Mouse (Mus musculus): ENCODE results near the gene Clasrp. TPM values are rescaled to one million over a fixed set of nuclear protein-coding genes. Genes with fewer than 3 reads are reported as not detected.
A peak's percentile ranks its signal among the peaks of the same experiment; 100 is the strongest.

Gene Clasrp
- total and polyA plus RNA-seq, 3 experiments: 34.2 to 153 (median 41.4) TPM

DNA sequence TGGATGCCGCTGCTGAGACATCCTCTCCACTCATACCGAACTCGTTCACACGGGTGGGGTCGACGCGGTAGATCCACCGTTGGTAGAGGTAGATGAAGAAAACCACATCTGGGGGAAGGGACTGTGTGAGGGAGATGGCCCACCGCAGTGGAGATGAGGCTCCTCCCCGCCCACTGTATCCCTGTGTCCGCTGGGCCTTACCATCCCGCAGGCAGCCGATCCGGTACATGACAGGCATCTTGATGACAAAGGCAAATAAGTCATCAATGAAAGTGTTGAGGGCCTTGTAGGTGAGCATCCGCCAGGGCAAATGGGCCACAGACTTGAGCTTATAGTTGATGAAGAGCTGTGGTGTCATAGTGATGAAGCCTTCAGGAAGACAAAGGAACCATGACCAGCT lies 29.6 kb upstream of the Clasrp start:
- H3K36me3 ChIP-seq (replicated peaks): peaks cover 74% of the 10 kb centered on the region
- no peak for ATAC-seq (ENCODE audit: extremely low read depth, insufficient number of reproducible peaks, low FRiP score, poor library complexity, severe bottlenecking)

DNA sequence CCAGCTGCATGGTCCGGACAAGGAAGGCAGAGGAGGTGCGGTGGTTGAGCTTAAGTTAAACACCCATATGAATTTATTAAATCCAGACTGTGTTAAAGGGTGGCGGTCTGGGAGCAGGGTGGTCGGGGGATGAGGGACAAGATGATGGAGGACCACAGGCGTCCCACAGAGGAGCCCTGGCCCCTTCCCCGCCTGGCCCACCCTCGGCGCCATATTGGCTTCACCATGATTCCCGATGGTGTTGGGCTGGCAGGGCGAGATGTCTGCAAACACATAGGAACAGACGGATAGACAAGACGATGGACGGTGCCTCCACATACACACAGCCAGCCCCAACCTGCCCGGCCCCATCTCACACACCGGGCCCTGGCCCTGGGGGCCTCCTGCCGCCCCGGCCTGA lies 28.9 kb upstream of the Clasrp start:
- TF ChIP-seq GATA2 (IDR thresholded peaks at IDR 0.05; ENCODE audit: borderline replicate concordance, low read depth, low read length) (no peak), POLR2AphosphoS5 (IDR thresholded peaks at IDR 0.05; ENCODE audit: insufficient replicate concordance, low read depth, low read length) (no peak), GATA1 (IDR thresholded peaks at IDR 0.05; ENCODE audit: borderline replicate concordance, low read length) (no peak), CTCF (IDR thresholded peaks at IDR 0.05; ENCODE audit: low read depth, low read length) (no peak)
- H3K9me3 ChIP-seq (replicated peaks): no peaks in the 10 kb centered on the region
- peaks cover 68% of the 10 kb centered on the region for H3K36me3 ChIP-seq (replicated peaks)
- DNase-seq (ENCODE audit: low spot score) (no peak), ATAC-seq (ENCODE audit: extremely low read depth, insufficient number of reproducible peaks, low FRiP score, poor library complexity, severe bottlenecking) (no peak)
- no peaks in the 10 kb centered on the region for H3K27me3 ChIP-seq (ENCODE audit: insufficient read depth, low read length)
- H3K4me3 ChIP-seq (ENCODE audit: low read depth, low read length): no peak overlapping the region
- H3K4me1 ChIP-seq (ENCODE audit: insufficient read depth, low read depth, low read length): peaks cover 15% of the 10 kb centered on the region

More for the DNA sequence above, 29.6 kb upstream of the Clasrp start:
- no peak for TF ChIP-seq POLR2AphosphoS5 (IDR thresholded peaks at IDR 0.05; ENCODE audit: insufficient replicate concordance, low read depth, low read length)
- no peaks in the 10 kb centered on the region for H3K9me3 ChIP-seq (replicated peaks)
- no peak for DNase-seq (ENCODE audit: low spot score)
- peaks cover 15% of the 10 kb centered on the region for H3K4me1 ChIP-seq (ENCODE audit: insufficient read depth, low read depth, low read length)
- no peak overlapping the region for H3K4me3 ChIP-seq (ENCODE audit: low read depth, low read length)
- H3K27me3 ChIP-seq (ENCODE audit: insufficient read depth, low read length): no peaks in the 10 kb centered on the region

DNA sequence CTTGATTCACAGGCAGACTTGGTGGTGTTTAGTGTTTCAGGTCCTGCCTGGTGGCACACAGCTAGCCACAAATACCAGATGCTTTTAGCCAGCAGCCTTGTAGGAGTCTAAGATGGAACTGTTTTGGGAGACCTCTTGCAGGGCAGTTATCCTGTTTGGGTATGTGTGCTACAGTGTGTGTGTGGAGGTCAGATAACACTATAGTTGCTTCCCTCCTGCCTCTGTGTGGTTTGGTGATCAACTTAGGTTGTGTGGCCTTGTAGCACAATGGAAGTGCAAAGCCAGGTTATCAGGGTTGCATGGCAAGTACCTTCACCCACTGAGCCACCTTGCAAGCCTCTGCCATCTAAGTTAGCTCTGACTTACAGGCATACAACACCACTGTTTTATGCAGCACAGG lies 28.4 kb upstream of the Clasrp start:
- TF ChIP-seq TAL1 (conservative IDR thresholded peaks at IDR 0.05; ENCODE audit: low read depth, low read length): no peak
- no peak for TF ChIP-seq CTCF (IDR thresholded peaks at IDR 0.05; ENCODE audit: low read depth, low read length)
- TF ChIP-seq GATA1 (IDR thresholded peaks at IDR 0.05; ENCODE audit: borderline replicate concordance, low read length): no peak
- no peaks in the 10 kb centered on the region for H3K9me3 ChIP-seq (replicated peaks)
- H3K27me3 ChIP-seq (ENCODE audit: insufficient read depth, low read length): no peaks in the 10 kb centered on the region
- no peak for DNase-seq (ENCODE audit: low spot score)
- ATAC-seq (ENCODE audit: extremely low read depth, insufficient number of reproducible peaks, low FRiP score, poor library complexity, severe bottlenecking): no peak
- peaks cover 63% of the 10 kb centered on the region for H3K36me3 ChIP-seq (replicated peaks)
- H3K4me1 ChIP-seq (ENCODE audit: insufficient read depth, low read depth, low read length): peaks cover 20% of the 10 kb centered on the region
- no peak overlapping the region for H3K4me3 ChIP-seq (ENCODE audit: low read depth, low read length)

DNA sequence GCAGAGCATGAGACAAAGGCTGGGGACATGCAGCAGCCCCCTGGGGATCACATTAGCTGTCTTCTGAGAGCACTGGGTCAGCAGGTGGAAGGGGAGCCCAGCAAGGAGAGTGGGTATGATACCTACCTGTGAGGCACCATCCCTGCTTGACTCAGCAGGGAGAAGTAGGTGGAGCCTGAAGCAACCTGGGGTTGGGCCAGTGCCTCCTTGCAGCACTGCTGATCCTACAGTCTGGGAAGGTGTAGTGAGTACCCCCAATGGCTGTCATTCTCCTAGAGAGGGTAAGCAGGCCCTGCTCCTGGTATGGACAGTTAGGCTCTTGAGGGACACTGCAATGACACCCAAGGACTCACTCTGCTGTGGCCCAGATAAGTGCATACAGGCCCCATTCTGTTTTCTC lies 28.0 kb upstream of the Clasrp start:
- ATAC-seq (ENCODE audit: extremely low read depth, insufficient number of reproducible peaks, low FRiP score, poor library complexity, severe bottlenecking) (no peak), DNase-seq (ENCODE audit: low spot score) (no peak)
- peaks cover 58% of the 10 kb centered on the region for H3K36me3 ChIP-seq (replicated peaks)
- H3K27me3 ChIP-seq (ENCODE audit: insufficient read depth, low read length): no peaks in the 10 kb centered on the region
- TF ChIP-seq GATA1 (IDR thresholded peaks at IDR 0.05; ENCODE audit: borderline replicate concordance, low read length) (no peak), CTCF (IDR thresholded peaks at IDR 0.05; ENCODE audit: low read depth, low read length) (no peak), GATA2 (IDR thresholded peaks at IDR 0.05; ENCODE audit: borderline replicate concordance, low read depth, low read length) (no peak), TAL1 (conservative IDR thresholded peaks at IDR 0.05; ENCODE audit: low read depth, low read length) (no peak), POLR2AphosphoS5 (IDR thresholded peaks at IDR 0.05; ENCODE audit: insufficient replicate concordance, low read depth, low read length) (no peak)
- H3K9me3 ChIP-seq (replicated peaks): no peaks in the 10 kb centered on the region
- peaks cover 23% of the 10 kb centered on the region for H3K4me1 ChIP-seq (ENCODE audit: insufficient read depth, low read depth, low read length)
- H3K4me3 ChIP-seq (ENCODE audit: low read depth, low read length): no peak overlapping the region

DNA sequence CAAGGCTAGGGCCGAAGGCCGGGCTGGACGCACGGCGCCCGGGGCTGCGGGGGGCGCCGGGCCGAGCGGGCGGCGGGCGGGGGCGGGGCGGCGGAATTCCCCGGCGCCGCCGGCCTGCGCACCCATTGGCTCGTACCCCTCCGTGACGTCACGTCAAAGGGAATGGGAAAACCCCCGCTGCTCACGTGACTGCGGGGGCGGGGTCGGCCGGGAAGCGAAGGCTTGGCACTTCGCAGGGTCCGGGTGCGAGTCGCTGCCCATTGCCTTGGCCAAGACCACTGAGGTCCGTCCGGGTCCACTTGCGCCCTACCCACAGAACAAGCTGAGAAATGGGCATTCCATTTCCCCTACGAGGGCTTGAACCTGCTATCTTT lies 25.1 kb upstream of the Clasrp start, which contains the start of gene Relb:
Gene Relb (minus strand): TSS at position 78 of the 374 bp plus-strand sequence.
- peak; percentile 92 for DNase-seq (ENCODE audit: low spot score)
- Histone ChIP-seq H3K4me3 (ENCODE audit: low read depth, low read length) (peak within 1 kb of the TSS; percentile 79), H3K9me3 (replicated peaks) (no peaks in the 10 kb centered on the region), H3K4me1 (ENCODE audit: insufficient read depth, low read depth, low read length) (peaks cover 23% of the 10 kb centered on the region), H3K27me3 (ENCODE audit: insufficient read depth, low read length) (no peaks in the 10 kb centered on the region), H3K36me3 (replicated peaks) (peaks cover 29% of the 10 kb centered on the region)
- TF ChIP-seq TAL1 (conservative IDR thresholded peaks at IDR 0.05; ENCODE audit: low read depth, low read length): no peak
- TF ChIP-seq POLR2AphosphoS5 (IDR thresholded peaks at IDR 0.05; ENCODE audit: insufficient replicate concordance, low read depth, low read length): no peak
- no peak for TF ChIP-seq GATA2 (IDR thresholded peaks at IDR 0.05; ENCODE audit: borderline replicate concordance, low read depth, low read length)
- TF ChIP-seq CTCF (IDR thresholded peaks at IDR 0.05; ENCODE audit: low read depth, low read length): no peak
- no peak for TF ChIP-seq GATA1 (IDR thresholded peaks at IDR 0.05; ENCODE audit: borderline replicate concordance, low read length)
- ATAC-seq (ENCODE audit: extremely low read depth, insufficient number of reproducible peaks, low FRiP score, poor library complexity, severe bottlenecking): peak; percentile 19; the same call in 1 of the 2 replicates

DNA sequence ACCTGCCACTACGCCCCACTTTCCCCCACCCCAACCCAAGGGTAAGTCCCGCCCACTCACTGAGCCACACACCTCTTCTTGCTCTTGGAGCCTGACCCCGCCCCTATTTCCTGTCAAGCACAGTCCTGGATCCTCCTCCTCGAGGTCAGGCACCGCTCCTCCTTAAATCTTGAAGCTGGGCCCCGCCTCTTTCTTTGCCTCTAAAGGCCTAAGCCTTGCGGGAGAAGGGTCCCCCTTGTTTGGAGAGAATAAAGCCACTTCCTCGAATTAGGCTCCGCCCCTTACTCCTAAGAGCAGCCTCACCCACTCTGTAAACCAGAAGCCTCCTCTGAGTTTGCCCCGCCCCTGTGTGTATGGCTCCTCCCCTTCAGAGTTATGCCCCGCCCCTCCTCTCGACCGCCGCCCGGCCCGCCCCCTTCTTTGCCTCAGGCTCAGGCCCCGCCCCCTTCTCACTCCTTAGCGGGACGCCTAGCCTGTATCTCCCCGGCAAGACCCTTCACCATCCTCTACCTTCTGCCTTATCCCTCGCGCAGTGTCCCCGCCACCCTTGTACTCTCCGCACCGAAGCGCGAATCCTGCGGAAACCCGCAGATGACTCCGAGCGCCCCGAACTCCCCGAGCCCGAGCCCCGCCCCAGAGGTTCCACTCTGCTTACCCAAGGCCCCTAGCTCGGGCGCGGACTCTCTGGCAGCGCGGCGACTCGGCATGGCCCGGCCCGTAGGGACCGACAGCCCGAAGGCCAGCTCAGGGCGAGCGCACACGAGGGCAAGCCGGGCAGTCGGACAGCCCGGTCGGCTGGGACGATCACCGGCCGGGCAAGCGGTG lies 24.5 kb upstream of the Clasrp start:
- Histone ChIP-seq H3K9me3 (replicated peaks) (no peaks in the 10 kb centered on the region), H3K27me3 (ENCODE audit: insufficient read depth, low read length) (peaks cover 5% of the 10 kb centered on the region), H3K36me3 (replicated peaks) (peaks cover 23% of the 10 kb centered on the region), H3K4me1 (ENCODE audit: insufficient read depth, low read depth, low read length) (peaks cover 21% of the 10 kb centered on the region), H3K4me3 (ENCODE audit: low read depth, low read length) (peak overlapping the region; percentile 79)
- TF ChIP-seq GATA1 (IDR thresholded peaks at IDR 0.05; ENCODE audit: borderline replicate concordance, low read length): no peak
- no peak for TF ChIP-seq CTCF (IDR thresholded peaks at IDR 0.05; ENCODE audit: low read depth, low read length)
- no peak for TF ChIP-seq TAL1 (conservative IDR thresholded peaks at IDR 0.05; ENCODE audit: low read depth, low read length)
- TF ChIP-seq GATA2 (IDR thresholded peaks at IDR 0.05; ENCODE audit: borderline replicate concordance, low read depth, low read length): no peak
- no peak for TF ChIP-seq POLR2AphosphoS5 (IDR thresholded peaks at IDR 0.05; ENCODE audit: insufficient replicate concordance, low read depth, low read length)
- DNase-seq (ENCODE audit: low spot score) (peak; percentile 87), ATAC-seq (ENCODE audit: extremely low read depth, insufficient number of reproducible peaks, low FRiP score, poor library complexity, severe bottlenecking) (peak; percentile 94)

Data from G1E (cell line).